Mouse (Mus musculus) midbrain, postnatal 0 days (tissue): ENCODE measurements around the gene Ubr7. TPM values are rescaled to one million over a fixed set of nuclear protein-coding genes. Genes with fewer than 3 reads are reported as not detected.

Experiments used
- ATAC-seq: fragments of 200-750 bp; cut with Nextera tagmentation; 2 replicates; pipeline ENCODE4 v1.8.0; 2017; ENCODE audit warnings: moderate number of reproducible peaks, mild to moderate bottlenecking, moderate TSS enrichment, moderate library complexity; ENCODE audit not compliant: low FRiP score
- DNase-seq: peaks from one replicate; pipeline ENCODE4 v3.0.0-alpha.2; 2015; ENCODE audit warnings: low spot score
- H3K27ac ChIP-seq: fragments of 300-500 bp; sonication (generic); 2 replicates; pipeline ENCODE4 v1.5.1; 2014; ENCODE audit warnings: low read depth, mild to moderate bottlenecking, low read length, mixed read lengths
- H3K27me3 ChIP-seq: fragments of 300-500 bp; sonication (generic); 2 replicates; pipeline ENCODE4 v1.6.1; 2014; ENCODE audit warnings: low read length, control low read depth, mixed read lengths; ENCODE audit not compliant: insufficient read depth
- H3K36me3 ChIP-seq: fragments of 300-500 bp; sonication (generic); 2 replicates; pipeline ENCODE4 v1.6.1; 2014; ENCODE audit warnings: low read length, control low read depth, mixed read lengths; ENCODE audit not compliant: insufficient read depth
- H3K4me1 ChIP-seq: fragments of 300-500 bp; sonication (generic); 2 replicates; pipeline ENCODE4 v1.6.1; 2014; ENCODE audit warnings: mild to moderate bottlenecking, control low read depth, antibody characterized with exemption, low read length, mixed read lengths; ENCODE audit not compliant: insufficient read depth
- H3K4me2 ChIP-seq: fragments of 300-500 bp; sonication (generic); 2 replicates; pipeline ENCODE4 v1.6.1; 2014; ENCODE audit warnings: low read depth, mild to moderate bottlenecking, low read length, mixed read lengths; ENCODE audit not compliant: poor library complexity, severe bottlenecking
- H3K4me3 ChIP-seq: fragments of 300-500 bp; sonication (generic); 2 replicates; pipeline ENCODE4 v1.5.1; 2014; ENCODE audit warnings: low read depth, mild to moderate bottlenecking, low read length, moderate library complexity
- H3K9ac ChIP-seq: fragments of 300-500 bp; sonication (generic); replicated peaks from 2 replicates; pipeline ENCODE4 v1.6.1; 2014; ENCODE audit warnings: mild to moderate bottlenecking, low read length, moderate library complexity, mixed read lengths; ENCODE audit not compliant: poor library complexity, severe bottlenecking
- H3K9me3 ChIP-seq: fragments of 300-500 bp; sonication (generic); 2 replicates; pipeline ENCODE4 v1.6.1; 2016; ENCODE audit warnings: low read length, control low read depth
- CTCF ChIP-seq: IDR thresholded peaks from 2 replicates; pipeline ENCODE4 v1.5.1; 2016; ENCODE audit warnings: antibody characterized with exemption, mild to moderate bottlenecking
- WGBS: fragments of 180-500 bp; shearing (Covaris S2); extraction: QIAGEN DNeasy Blood & Tissue Kit; methylation state at CpG from one replicate; pipeline ENCODE4 v1.1.7; 2014; 5-methylcytosine and 5-hydroxymethylcytosine counted together
- polyA plus RNA-seq: library from polyadenylated mRNA; unstranded; fragments of >200 nt; fragmentation: Nextera tagmentation; extraction: Ambion mirVana; gene quantifications from 2 replicates; pipeline ENCODE4 v1.2.1, GENCODE M21; 2015
- total RNA-seq: library from RNA; depleted of rRNA; stranded (reverse); fragments of >200 nt; gene quantifications from 2 replicates; pipeline ENCODE4 v1.2.3, GENCODE M21; 2014

Ubr7 gene
- total and polyA plus RNA-seq, 2 experiments from 2014 or later: 24.4 to 51.0 TPM

DNA sequence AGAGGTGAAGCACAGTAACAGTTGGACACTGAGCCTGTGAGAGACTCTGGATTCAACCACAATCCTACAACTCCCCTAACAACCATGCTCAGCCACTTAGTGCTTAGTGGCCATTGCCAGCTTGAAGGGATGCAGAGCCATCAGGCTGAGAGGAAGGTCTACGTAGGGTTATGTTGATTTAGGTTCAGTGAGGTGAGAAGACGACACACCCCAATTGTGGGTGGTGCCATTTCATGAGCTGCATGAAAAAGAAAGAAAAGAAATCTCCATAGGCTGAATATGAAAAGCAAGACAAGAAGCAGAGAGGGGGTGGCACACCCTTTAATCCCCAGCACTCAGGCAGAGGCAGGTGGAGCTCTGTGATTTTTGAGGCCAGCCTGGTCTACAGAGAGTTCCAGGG lies 43.7 kb upstream of the Ubr7 start:
- TF ChIP-seq CTCF: no peak
- DNase-seq (no peak), ATAC-seq (no peak)
- Histone ChIP-seq H3K4me2 (no peak overlapping the region), H3K4me3 (no peak overlapping the region), H3K27ac (no peak overlapping the region), H3K27me3 (no peaks in the 10 kb centered on the region), H3K36me3 (no peaks in the 10 kb centered on the region), H3K9me3 (no peaks in the 10 kb centered on the region), H3K9ac (no peak overlapping the region), H3K4me1 (no peaks in the 10 kb centered on the region)
- 87% methylated on average over 2 of the region's 2 CpGs for WGBS

DNA sequence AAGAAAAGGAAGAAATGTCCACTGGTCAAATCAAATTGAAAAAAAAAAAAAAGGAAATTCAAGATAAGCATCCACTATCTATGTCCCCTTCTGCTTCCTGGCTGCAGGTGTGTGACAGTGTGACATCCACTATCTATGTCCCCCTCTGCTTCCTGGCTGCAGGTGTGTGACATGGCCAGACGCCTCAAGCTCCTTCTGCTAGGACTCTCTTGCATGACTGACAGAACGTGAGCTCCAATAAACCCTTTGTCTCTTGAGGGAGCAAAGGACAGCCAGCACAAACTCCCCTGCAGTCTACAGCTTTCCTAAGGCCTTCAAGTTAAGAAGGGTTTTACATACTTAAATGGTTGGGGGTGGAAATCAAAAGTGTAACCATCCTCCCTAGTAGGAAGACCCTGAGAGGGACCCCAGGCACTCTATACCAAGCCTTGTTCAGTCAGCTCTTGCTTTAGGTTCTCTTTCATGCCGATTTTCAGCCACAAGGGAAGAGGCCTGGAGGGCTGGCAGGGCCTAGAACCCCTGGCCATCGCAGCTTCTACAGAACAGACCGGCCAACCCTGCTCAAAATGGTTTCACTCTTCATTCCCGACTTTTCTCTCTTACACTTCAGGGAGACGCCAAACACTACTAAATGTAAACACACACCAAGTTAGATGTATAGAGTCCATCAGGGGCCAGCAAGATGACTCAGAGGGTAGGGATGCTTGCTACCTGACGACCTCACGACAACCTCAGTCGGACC lies 42.9 kb upstream of the Ubr7 start:
- WGBS: 85% methylated on average over 10 of the region's 10 CpGs
- no peak for TF ChIP-seq CTCF

DNA sequence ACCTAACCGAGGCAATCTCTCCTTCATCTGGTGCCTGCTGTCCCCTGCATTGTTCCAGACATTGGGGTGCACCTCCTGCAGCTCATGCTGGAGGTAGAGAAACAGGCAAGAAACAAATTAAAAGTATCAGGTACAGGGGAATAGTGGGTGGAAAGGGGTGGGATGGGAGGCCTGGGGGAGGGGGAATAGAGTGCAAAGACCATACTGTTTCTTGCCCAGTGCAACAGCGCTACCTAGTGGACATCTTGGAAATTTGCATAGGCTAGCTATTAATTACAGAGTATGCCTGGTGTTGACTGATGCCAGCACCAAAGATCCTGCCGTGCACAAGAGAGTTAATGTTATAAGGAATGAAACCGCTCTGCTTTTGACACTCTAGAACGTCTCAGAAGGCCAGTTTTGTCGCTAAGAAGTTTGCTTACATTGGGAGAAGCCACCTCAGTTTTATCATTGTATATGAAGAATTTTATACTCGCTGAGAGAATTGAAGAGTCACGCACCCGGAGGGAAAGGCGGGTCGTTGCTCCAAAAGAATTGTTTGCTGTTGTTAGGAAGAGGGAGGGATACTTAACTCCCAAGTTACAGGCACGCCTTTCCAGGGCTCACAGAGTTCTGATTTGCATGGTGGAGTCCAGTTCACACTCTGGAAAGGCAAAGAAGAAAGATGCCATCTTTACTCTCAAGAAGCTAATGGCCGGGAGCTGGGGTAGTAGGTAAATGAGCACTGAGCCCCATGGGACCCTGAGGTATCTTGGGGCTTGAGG lies 38.0 kb upstream of the Ubr7 start:
- DNase-seq: peak; percentile 81
- ATAC-seq: peak; percentile 76; the same call in 1 of the 2 replicates
- TF ChIP-seq CTCF: peak; percentile 89

More for the DNA sequence above, 42.9 kb upstream of the Ubr7 start:
- ATAC-seq (no peak), DNase-seq (no peak)
- H3K9ac ChIP-seq: no peak overlapping the region
- no peak overlapping the region for H3K27ac ChIP-seq
- H3K4me2 ChIP-seq: no peak overlapping the region
- no peaks in the 10 kb centered on the region for H3K36me3 ChIP-seq
- no peaks in the 10 kb centered on the region; the same call in 1 of the 2 replicates for H3K4me1 ChIP-seq
- no peak overlapping the region for H3K4me3 ChIP-seq
- no peaks in the 10 kb centered on the region for H3K27me3 ChIP-seq
- no peaks in the 10 kb centered on the region for H3K9me3 ChIP-seq

DNA sequence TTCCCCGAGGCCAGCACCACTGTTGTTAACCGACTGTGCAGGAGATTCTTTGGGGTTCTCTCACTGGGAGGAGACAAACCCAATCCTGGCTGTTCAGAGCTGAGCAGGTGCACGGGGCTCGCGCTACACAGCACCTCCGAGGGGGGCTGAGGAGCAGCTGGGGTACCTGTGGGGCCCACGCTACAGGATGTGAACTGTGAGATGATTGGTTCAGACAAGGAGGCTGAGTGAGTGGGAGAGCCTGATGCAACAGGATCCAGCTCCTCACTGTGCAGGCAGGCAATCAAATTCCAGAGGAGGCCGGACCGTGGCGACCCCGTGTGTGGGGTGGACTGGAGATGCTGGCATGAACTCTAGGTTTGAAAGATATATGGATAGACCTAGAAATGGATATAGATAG lies 35.3 kb upstream of the Ubr7 start:
- Histone ChIP-seq H3K9ac (no peak overlapping the region), H3K27ac (no peak overlapping the region), H3K27me3 (no peaks in the 10 kb centered on the region), H3K4me2 (no peak overlapping the region), H3K9me3 (no peaks in the 10 kb centered on the region), H3K4me1 (no peaks in the 10 kb centered on the region; the same call in 1 of the 2 replicates), H3K4me3 (no peak overlapping the region), H3K36me3 (no peaks in the 10 kb centered on the region)
- ATAC-seq (no peak), DNase-seq (no peak)
- WGBS: 59% methylated on average over 11 of the region's 11 CpGs
- no peak for TF ChIP-seq CTCF

More for the DNA sequence above, 38.0 kb upstream of the Ubr7 start:
- Histone ChIP-seq H3K9ac (no peak overlapping the region), H3K27me3 (no peaks in the 10 kb centered on the region), H3K9me3 (no peaks in the 10 kb centered on the region), H3K36me3 (no peaks in the 10 kb centered on the region), H3K4me2 (peak overlapping the region; percentile 18; the same call in 1 of the 2 replicates), H3K4me1 (no peaks in the 10 kb centered on the region; the same call in 1 of the 2 replicates), H3K27ac (no peak overlapping the region), H3K4me3 (no peak overlapping the region)
- 28% methylated on average over 13 of the region's 13 CpGs for WGBS

DNA sequence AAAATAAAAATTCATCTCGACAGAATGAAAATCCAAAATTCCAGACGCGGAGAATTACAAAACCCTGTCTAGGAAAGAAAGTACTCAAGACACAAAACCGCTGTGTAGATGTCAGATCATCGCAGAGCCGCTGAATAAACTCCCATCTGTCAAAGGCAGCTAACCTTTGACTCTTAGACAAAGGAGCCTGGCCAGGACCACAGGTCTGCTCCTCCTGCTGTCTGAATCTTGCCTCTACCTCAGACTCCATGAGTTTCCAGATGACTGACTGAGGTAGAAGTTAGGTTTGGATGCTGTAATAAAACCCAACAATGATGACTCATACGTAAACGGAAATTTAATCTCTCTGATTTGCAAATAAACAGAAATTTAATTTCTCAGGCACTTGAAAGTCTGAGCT lies 34.8 kb upstream of the Ubr7 start:
- Histone ChIP-seq H3K4me3 (no peak overlapping the region), H3K4me1 (no peaks in the 10 kb centered on the region; the same call in 1 of the 2 replicates), H3K4me2 (no peak overlapping the region), H3K9me3 (no peaks in the 10 kb centered on the region), H3K9ac (no peak overlapping the region), H3K27me3 (no peaks in the 10 kb centered on the region), H3K36me3 (no peaks in the 10 kb centered on the region), H3K27ac (no peak overlapping the region)
- no peak for TF ChIP-seq CTCF
- DNase-seq (no peak), ATAC-seq (no peak)
- 68% methylated on average over 8 of the region's 8 CpGs for WGBS

DNA sequence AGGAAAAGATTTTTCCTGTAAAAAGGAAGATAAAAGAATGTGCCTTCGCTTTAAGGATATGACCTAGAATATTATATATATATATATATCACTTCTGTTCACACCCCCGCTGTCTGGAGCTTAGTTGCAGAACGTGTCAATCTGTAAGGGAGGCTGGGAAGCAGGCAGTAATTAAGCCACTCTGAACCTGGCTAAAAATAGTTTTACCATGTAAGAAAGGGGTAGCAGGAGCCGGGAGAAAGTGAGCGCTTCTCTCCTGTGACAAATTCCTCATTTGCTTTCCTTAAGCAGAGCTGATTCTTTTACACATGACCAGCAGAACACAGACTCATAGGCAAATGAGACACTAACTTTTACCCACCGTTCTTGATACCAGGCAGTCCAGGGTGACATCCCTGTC lies 33.9 kb upstream of the Ubr7 start:
- Histone ChIP-seq H3K27me3 (no peaks in the 10 kb centered on the region), H3K4me2 (no peak overlapping the region), H3K27ac (no peak overlapping the region), H3K4me1 (no peaks in the 10 kb centered on the region; the same call in 1 of the 2 replicates), H3K9me3 (no peaks in the 10 kb centered on the region), H3K36me3 (no peaks in the 10 kb centered on the region), H3K9ac (no peak overlapping the region), H3K4me3 (no peak overlapping the region)
- peak; percentile 64 for DNase-seq
- WGBS: 67% methylated on average over 6 of the region's 6 CpGs
- ATAC-seq: no peak
- no peak for TF ChIP-seq CTCF
